Mouse (Mus musculus) layer of hippocampus, adult 9-11 months (tissue): ENCODE results near the gene Hdac4.

ENCODE experiments used
- DNase-seq: peaks from one replicate; pipeline ENCODE4 v3.0.0; 2022

The Hdac4 gene

GRCm38 (mm10) chr1:92178021-92178895 is 17.2 kb downstream of the Hdac4 start:
- DNase-seq = peak; percentile 24

GRCm38 (mm10) chr1:92177599-92177998 is 17.9 kb downstream of the Hdac4 start:
- DNase-seq = no peak

- no peak for DNase-seq
These were observed 18.3 kb downstream of the Hdac4 start for GRCm38 (mm10) chr1:92177196-92177595.

GRCm38 (mm10) chr1:92175266-92175665 is 20.2 kb downstream of the Hdac4 start:
- DNase-seq = no peak

GRCm38 (mm10) chr1:92174898-92175255 is 20.6 kb downstream of the Hdac4 start:
- no peak for DNase-seq

GRCm38 (mm10) chr1:92174251-92174897 is 21.1 kb downstream of the Hdac4 start:
- no peak for DNase-seq

GRCm38 (mm10) chr1:92170616-92171235 is 24.8 kb downstream of the Hdac4 start:
- peak; percentile 70 for DNase-seq

- DNase-seq = no peak
These were observed 25.8 kb downstream of the Hdac4 start for GRCm38 (mm10) chr1:92169776-92170055.

GRCm38 (mm10) chr1:92168900-92169775 is 26.4 kb downstream of the Hdac4 start:
- no peak for DNase-seq

GRCm38 (mm10) chr1:92163932-92164331 is 31.6 kb downstream of the Hdac4 start:
- no peak for DNase-seq

- no peak for DNase-seq
These were observed 35.7 kb downstream of the Hdac4 start for GRCm38 (mm10) chr1:92159804-92160203.

- DNase-seq = no peak
These were observed 45.3 kb downstream of the Hdac4 start for GRCm38 (mm10) chr1:92150201-92150600.

- no peak for DNase-seq
These were observed 47.0 kb downstream of the Hdac4 start for GRCm38 (mm10) chr1:92148527-92148926.

- DNase-seq = no peak
These were observed 50.5 kb downstream of the Hdac4 start for GRCm38 (mm10) chr1:92144868-92145534.

- peak; percentile 65 for DNase-seq
These were observed 52.1 kb downstream of the Hdac4 start for GRCm38 (mm10) chr1:92143331-92143895.

GRCm38 (mm10) chr1:92142793-92143192 is 52.7 kb downstream of the Hdac4 start:
- DNase-seq = no peak

GRCm38 (mm10) chr1:92139001-92139400 is 56.5 kb downstream of the Hdac4 start:
- no peak for DNase-seq

GRCm38 (mm10) chr1:92137136-92137848 is 58.2 kb downstream of the Hdac4 start:
- no peak for DNase-seq

GRCm38 (mm10) chr1:92136362-92136761 is 59.1 kb downstream of the Hdac4 start:
- no peak for DNase-seq

GRCm38 (mm10) chr1:92132181-92132580 is 63.3 kb downstream of the Hdac4 start:
- DNase-seq = no peak

GRCm38 (mm10) chr1:92130470-92131100 is 64.9 kb downstream of the Hdac4 start:
- peak; percentile 55 for DNase-seq
